Mouse (Mus musculus) limb, embryonic 14.5 days (tissue): ENCODE data around the gene Wdr4. TPM values are rescaled to one million over a fixed set of nuclear protein-coding genes. Genes with fewer than 3 reads are reported as not detected.

Source experiments
- ATAC-seq: fragments of 200-750 bp; cut with Nextera tagmentation; 2 replicates; pipeline ENCODE4 v1.8.0; 2017; ENCODE audit warnings: low read depth, moderate number of reproducible peaks, moderate TSS enrichment; ENCODE audit not compliant: low FRiP score
- DNase-seq: peaks from one replicate; pipeline ENCODE4 v3.0.0-alpha.2; 2015; ENCODE audit warnings: low spot score
- H3K27ac ChIP-seq: fragments of 300-500 bp; sonication (generic); replicated peaks from 2 replicates; pipeline ENCODE4 v1.5.1; 2014; ENCODE audit warnings: low read depth, mild to moderate bottlenecking, low read length, moderate library complexity, mixed read lengths
- H3K27me3 ChIP-seq: fragments of 300-500 bp; sonication (generic); 2 replicates; pipeline ENCODE4 v1.6.1; 2014; ENCODE audit warnings: low read length, mixed read lengths; ENCODE audit not compliant: control insufficient read depth, insufficient read depth
- H3K36me3 ChIP-seq: fragments of 300-500 bp; sonication (generic); 2 replicates; pipeline ENCODE4 v1.6.1; 2014; ENCODE audit warnings: mild to moderate bottlenecking, low read length, moderate library complexity, mixed read lengths; ENCODE audit not compliant: control insufficient read depth, insufficient read depth
- H3K4me1 ChIP-seq: fragments of 300-500 bp; sonication (generic); 2 replicates; pipeline ENCODE4 v1.6.1; 2014; ENCODE audit warnings: antibody characterized with exemption, low read length, mixed read lengths; ENCODE audit not compliant: control insufficient read depth, insufficient read depth
- H3K4me2 ChIP-seq: fragments of 300-500 bp; sonication (generic); replicated peaks from 2 replicates; pipeline ENCODE4 v1.6.1; 2014; ENCODE audit warnings: low read depth, mild to moderate bottlenecking, low read length, moderate library complexity; ENCODE audit not compliant: severe bottlenecking
- H3K4me3 ChIP-seq: fragments of 300-500 bp; sonication (generic); replicated peaks from 2 replicates; pipeline ENCODE4 v1.5.1; 2014; ENCODE audit warnings: low read length
- H3K9ac ChIP-seq: fragments of 300-500 bp; sonication (generic); 2 replicates; pipeline ENCODE4 v1.6.1; 2014; ENCODE audit warnings: mild to moderate bottlenecking, low read depth, low read length, moderate library complexity; ENCODE audit not compliant: severe bottlenecking
- H3K9me3 ChIP-seq: fragments of 300-500 bp; sonication (generic); 2 replicates; pipeline ENCODE4 v1.6.1; 2016; ENCODE audit warnings: low read length; ENCODE audit not compliant: control insufficient read depth
- POLR2A ChIP-seq: fragments of 200-500 bp; IDR thresholded peaks from 2 replicates; pipeline ENCODE4 v1.8.0; 2012; ENCODE audit warnings: inconsistent platforms, mild to moderate bottlenecking, moderate library complexity, borderline replicate concordance; ENCODE audit not compliant: insufficient read depth, insufficient read length; ENCODE audit errors: extremely low read depth
- WGBS: fragments of 180-500 bp; shearing (Covaris S2); extraction: QIAGEN DNeasy Blood & Tissue Kit; methylation state at CpG from one replicate; pipeline ENCODE4 v1.1.7; 2014; 5-methylcytosine and 5-hydroxymethylcytosine counted together
- polyA plus RNA-seq, 2 experiments: library from polyadenylated mRNA; depleted of rRNA in 1 of 2; stranded (reverse) in 1 of 2; unstranded in 1 of 2; fragments of >200 nt; fragmentation: Nextera tagmentation in 1 of 2; extraction: Ambion mirVana in 1 of 2; gene quantifications; 2 replicates each; pipeline versions ENCODE4 v1.2.1 to v1.2.3; 2012 to 2014

The Wdr4 gene
- polyA plus RNA-seq, 2 experiments: 29.6 to 45.0 TPM

DNA sequence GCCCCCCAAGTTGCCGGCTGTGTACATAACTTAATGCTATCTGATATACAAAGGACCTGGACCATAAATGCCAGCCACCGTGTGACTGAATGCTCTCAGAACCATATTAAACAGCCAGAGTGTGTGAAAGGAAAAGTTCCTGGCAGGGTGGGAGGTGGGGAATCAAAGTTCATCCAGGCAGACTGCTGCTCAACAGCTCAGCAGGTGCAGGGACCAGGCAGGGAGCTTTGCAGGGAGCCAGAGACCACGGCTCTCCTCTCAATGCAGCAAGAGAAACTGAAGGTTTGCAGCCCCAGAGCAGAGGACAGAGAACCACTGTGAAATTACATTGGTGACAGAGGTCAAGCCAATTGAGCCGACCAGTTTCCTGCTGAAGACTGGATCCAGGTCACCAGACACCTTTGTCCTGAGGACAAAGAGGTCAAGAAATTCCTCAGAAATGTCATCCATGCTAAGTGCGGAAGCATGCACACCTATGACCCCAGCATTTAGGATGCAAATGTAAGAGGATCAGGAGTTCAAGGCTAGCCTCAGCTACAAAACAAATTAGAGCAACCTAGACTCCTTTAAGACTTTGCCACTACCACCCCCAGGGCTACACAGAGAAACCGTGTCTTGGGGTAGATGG is 32.2 kb downstream of the Wdr4 start:
- Histone ChIP-seq H3K27ac (no peak overlapping the region), H3K9me3 (no peaks in the 10 kb centered on the region), H3K36me3 (no peaks in the 10 kb centered on the region), H3K4me3 (no peak overlapping the region), H3K9ac (no peak overlapping the region), H3K4me2 (no peak overlapping the region), H3K27me3 (no peaks in the 10 kb centered on the region), H3K4me1 (no peaks in the 10 kb centered on the region)
- 37% methylated on average over 6 of the region's 6 CpGs for WGBS
- ATAC-seq: no peak
- DNase-seq: no peak
- no peak for TF ChIP-seq POLR2A

DNA sequence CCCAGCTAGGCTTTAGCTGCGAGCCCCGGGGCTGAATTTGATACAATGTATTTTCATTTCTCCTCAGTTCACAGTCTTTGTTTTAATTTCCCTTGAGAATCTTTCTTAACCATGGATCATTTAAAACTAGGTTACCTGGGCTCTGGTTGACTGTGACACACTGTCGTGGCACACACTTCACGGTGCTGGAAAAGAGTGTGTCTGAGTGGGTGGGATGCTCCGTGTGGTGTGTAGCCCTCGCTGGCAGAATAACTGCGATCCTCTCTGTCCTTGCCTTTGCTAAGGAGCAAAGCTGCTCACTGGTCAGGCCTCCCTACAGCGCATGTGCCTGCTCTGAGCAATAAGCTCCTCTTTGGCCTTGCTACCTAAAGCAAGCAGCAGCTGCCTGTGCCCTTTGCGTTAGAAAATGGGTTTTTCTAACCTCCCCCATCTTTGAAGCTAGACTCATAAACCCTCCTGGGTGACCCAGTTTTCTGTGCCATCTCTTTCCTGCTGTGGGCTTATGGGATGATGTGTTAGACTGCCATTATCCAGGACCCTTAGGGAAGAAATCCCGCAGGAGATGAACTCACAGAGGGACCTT is 33.1 kb downstream of the Wdr4 start:
- no peaks in the 10 kb centered on the region for H3K9me3 ChIP-seq
- 67% methylated on average over 10 of the region's 10 CpGs for WGBS
- no peaks in the 10 kb centered on the region for H3K36me3 ChIP-seq
- no peak for DNase-seq
- H3K4me3 ChIP-seq: no peak overlapping the region
- no peak overlapping the region for H3K4me2 ChIP-seq
- no peak for ATAC-seq
- no peaks in the 10 kb centered on the region for H3K27me3 ChIP-seq
- TF ChIP-seq POLR2A: no peak
- H3K4me1 ChIP-seq: no peaks in the 10 kb centered on the region
- H3K9ac ChIP-seq: no peak overlapping the region
- H3K27ac ChIP-seq: no peak overlapping the region

DNA sequence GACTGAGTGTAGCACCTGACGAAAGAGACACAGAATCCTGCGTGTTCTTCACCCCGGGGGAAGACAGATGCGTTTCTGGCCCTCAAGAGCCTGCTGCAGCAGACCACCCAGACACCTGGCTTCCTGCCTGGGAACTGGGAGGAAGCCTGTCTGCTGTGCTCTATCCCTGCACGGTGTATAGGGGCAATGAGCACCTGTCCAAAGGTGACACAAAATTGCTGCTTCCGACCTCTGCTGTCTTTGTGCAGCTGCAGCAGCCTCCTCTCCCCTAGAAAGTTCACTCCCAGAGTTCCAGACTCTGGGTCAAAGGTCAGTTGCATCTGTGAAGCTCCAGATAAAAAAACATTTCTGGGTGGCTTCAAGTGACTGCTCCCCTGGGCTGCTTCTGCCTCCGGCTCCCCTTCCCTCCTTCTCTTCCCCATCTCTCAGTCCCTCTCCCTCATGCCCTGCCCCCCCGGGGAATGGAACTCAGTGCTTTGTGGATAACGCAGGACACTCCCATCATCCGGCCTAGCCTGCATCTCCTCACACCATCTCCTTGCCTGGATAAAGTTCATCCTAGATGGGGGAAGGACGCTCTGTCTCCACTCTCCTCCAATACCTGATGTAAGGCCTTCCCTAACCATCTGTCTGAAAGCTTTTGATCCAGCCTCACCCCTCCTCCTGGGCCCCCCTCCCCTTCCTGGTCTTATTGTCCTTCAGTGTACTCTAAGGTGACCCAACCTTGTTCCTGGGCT is 40.5 kb downstream of the Wdr4 start:
- 48% methylated on average over 11 of the region's 11 CpGs for WGBS
- no peak for DNase-seq
- Histone ChIP-seq H3K9ac (no peak overlapping the region), H3K4me2 (no peak overlapping the region), H3K36me3 (peaks cover 12% of the 10 kb centered on the region), H3K9me3 (no peaks in the 10 kb centered on the region), H3K4me1 (0 out of 2 replicates have a peak, but pooled peaks cover 3% of the 10 kb centered on the region), H3K27ac (no peak overlapping the region), H3K27me3 (no peaks in the 10 kb centered on the region), H3K4me3 (no peak overlapping the region)
- no peak for TF ChIP-seq POLR2A
- ATAC-seq: no peak

GRCm38 (mm10) chr17:31478606-31479005 is 41.2 kb downstream of the Wdr4 start:
- TF ChIP-seq POLR2A: no peak

GRCm38 (mm10) chr17:31474388-31474787 is 45.4 kb downstream of the Wdr4 start:
- WGBS: 83% methylated on average over 6 of the region's 6 CpGs
- Histone ChIP-seq H3K36me3 (peaks cover 51% of the 10 kb centered on the region), H3K4me1 (0 out of 2 replicates have a peak, but pooled peaks cover 3% of the 10 kb centered on the region), H3K4me2 (no peak overlapping the region), H3K9ac (no peak overlapping the region), H3K27ac (no peak overlapping the region), H3K27me3 (no peaks in the 10 kb centered on the region), H3K9me3 (no peaks in the 10 kb centered on the region), H3K4me3 (no peak overlapping the region)
- no peak for DNase-seq
- no peak for TF ChIP-seq POLR2A
- ATAC-seq: no peak

More at GRCm38 (mm10) chr17:31478606-31479005, 41.2 kb downstream of the Wdr4 start:
- H3K9ac ChIP-seq: no peak overlapping the region
- no peak overlapping the region for H3K27ac ChIP-seq
- H3K9me3 ChIP-seq: no peaks in the 10 kb centered on the region
- ATAC-seq (no peak), DNase-seq (no peak)
- H3K4me1 ChIP-seq: 0 out of 2 replicates have a peak, but pooled peaks cover 3% of the 10 kb centered on the region
- H3K4me2 ChIP-seq: no peak overlapping the region
- H3K27me3 ChIP-seq: no peaks in the 10 kb centered on the region
- H3K4me3 ChIP-seq: no peak overlapping the region
- peaks cover 16% of the 10 kb centered on the region for H3K36me3 ChIP-seq
- 69% methylated on average over 7 of the region's 7 CpGs for WGBS
